Mouse (Mus musculus): ENCODE measurements at regions not wholly inside any gene's neighbourhood (a gene's known extent, or its start where the extent isn't known, plus 50 kb on each side); places are given as distances from the start of the nearest gene placed in this dataset.
A peak's percentile ranks its signal among the peaks of the same experiment; 100 is the strongest.

GRCm38 (mm10) chr19:54462480-54462879 is 418.5 kb downstream of the Adra2a start:
- DNase-seq (ENCODE audit: low spot score in 2 of 2), result no peak

DNA sequence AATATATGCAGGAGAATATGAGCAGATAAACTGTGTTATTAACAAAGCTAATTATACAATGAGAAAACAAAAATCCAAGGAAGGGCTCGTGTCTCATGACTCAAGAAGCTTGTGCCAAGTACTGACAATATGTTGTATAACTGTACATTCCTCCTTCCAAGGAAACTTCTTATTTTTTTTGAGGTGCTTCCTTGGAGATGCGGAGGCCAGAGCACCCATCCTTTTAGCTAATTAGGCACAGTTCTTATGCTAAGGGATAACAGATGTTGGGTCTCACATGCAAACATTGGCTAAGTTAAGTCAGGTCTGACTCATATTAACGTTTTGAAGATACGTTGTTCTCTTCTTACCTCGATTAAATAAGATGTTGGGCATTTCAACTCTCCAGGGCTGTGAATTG is 426.1 kb downstream of the Adra2a start:
- DNase-seq (ENCODE audit: low spot score in 2 of 2), result peak in 1 of 2 experiments; percentile 12

DNA sequence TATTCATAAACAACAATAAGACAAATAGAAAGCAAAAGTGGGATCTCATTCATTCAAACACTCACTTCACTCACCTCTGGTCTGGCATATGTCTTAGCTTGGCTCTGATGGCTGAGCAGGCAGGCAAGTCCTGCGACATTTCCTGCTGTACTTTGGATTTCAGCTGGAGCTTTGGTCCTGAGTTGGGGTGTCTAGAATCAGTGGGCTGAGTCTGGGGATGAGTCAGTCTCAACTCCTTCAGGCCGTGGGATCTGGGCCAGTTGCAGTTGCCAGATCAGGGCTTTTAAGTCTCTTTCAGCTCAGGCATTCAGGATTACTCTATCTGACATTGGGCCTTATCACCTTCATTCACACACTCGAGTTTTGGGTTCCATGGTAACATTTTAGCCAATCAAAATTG is 454.1 kb downstream of the Adra2a start:
- peak; percentile 21 to 34 for DNase-seq (ENCODE audit: low spot score in 2 of 2)

- peak; percentile 2 to 18 for DNase-seq (ENCODE audit: low spot score in 2 of 2)
These were observed 489.9 kb downstream of the Adra2a start for GRCm38 (mm10) chr19:54533858-54534257.

DNA sequence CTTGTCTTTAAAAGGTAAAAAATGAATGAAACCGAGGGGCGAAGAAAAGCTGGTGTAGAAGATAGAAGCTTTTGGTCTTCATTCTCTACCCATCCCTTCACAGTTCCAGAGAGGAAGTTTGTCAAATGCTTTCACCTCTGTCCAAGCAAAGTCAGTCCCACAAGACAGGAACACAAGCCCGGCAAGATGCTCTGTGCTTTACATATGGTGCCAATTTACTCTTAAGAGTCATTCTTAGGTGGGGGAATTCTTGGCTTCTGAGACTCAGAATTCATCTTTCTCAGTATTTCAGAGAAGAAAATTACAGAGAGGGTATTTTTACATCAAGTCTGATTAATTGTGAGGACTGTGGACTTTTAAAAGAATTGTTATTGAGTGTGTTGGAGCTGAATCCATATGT is 511.4 kb downstream of the Adra2a start:
- DNase-seq (ENCODE audit: low spot score in 2 of 2), result no peak

DNA sequence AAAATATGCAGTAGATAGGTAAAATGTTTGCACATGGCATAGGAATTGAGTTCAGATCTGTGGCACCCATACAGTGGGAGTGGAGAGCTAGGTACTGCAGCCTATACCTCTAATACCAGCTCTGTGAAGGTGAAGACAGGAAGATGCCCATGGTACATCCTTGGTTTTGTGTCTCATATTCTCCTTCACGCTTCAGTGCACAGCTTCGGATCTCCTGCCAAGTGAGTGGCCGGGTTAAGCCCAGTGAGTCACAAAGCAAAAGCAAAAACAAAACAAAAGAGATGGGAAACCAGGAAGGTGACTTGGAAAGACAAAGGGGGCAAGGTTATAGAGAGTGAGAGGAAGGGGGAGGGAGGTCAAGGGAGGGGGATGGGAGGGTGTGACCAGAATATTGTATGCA is 514.0 kb downstream of the Adra2a start:
- no peak for DNase-seq (ENCODE audit: low spot score in 2 of 2)

GRCm38 (mm10) chr19:54583574-54583973 is 539.6 kb downstream of the Adra2a start:
- no peak for DNase-seq (ENCODE audit: low spot score in 2 of 2)

- no peak for DNase-seq (ENCODE audit: low spot score in 2 of 2)
These were observed 540.8 kb downstream of the Adra2a start for GRCm38 (mm10) chr19:54584687-54585237.

DNA sequence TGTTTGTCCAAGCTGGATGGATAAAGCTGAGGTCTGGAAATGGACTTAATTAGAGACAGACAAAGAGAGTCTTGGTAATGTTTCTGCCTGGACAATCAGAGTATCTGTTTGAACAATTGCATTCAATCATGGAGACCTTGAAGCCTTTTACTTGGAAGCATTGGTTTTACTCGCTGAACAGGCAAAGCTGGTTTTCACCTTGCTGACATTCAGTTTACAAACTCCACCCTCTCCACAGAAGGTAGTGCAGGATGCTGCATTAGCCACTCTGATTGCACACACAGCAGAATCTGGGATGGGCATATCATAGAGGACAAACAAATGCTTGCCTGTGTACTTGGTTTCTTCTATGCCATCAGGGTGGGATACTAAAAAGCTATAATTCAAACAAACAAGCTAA is 541.4 kb downstream of the Adra2a start:
- no peak for DNase-seq (ENCODE audit: low spot score in 2 of 2)

- DNase-seq (ENCODE audit: low spot score in 2 of 2), result no peak
These were observed 523.7 kb downstream of the Gpam start for GRCm38 (mm10) chr19:54603345-54603744.

DNA sequence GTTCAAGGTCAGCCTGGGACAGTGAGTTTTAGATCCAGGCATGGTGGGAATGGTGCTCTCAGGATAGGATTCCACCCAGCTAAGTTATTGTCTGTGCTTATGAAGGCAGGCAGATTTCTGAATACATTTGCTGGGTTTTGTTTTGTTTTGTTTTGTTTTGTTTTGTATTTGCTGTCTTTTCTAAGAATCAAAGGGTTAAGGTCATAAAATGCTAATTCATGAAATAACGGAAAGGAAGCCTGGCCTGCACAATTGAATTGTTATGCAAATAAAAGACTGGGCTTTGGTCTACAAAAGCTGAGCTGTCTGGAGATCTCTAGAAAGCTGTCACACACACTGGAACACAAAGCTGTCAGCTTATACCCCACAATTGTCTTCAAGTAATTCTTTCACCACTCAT is 521.7 kb downstream of the Gpam start:
- DNase-seq (ENCODE audit: low spot score in 2 of 2), result no peak

DNA sequence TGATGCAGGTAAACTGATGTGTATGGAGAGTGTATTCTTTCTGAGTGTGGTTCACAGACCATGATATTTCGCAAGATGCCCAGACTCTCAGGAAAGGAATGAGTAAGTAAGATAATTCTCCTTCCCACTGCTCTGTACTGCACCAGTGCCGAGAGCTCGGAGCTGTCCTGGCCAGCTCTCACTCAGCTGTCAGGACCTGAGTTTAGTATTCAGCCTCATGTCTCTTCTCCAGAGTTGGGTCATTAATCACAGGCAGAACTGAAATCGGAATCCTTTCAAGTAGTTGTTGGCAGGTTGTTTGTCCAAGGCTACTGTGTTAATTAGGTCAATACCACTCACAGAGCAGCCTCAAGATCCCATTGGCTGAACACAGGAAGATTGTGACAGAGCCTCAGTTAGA is 510.1 kb downstream of the Gpam start:
- peak in 1 of 2 experiments; percentile 3 for DNase-seq (ENCODE audit: low spot score in 2 of 2)

Measured in right cerebral cortex, adult 2 months (tissue).